Mouse (Mus musculus) lung, postnatal 0 days (tissue): Measurements from ENCODE around the gene Hs6st1.

Source experiments
- CTCF ChIP-seq: IDR thresholded peaks from 2 replicates; pipeline ENCODE4 v1.5.1; 2016; ENCODE audit warnings: antibody characterized with exemption, mild to moderate bottlenecking
- EP300 ChIP-seq: IDR thresholded peaks from 2 replicates; pipeline ENCODE4 v1.6.1; 2016; ENCODE audit warnings: antibody characterized with exemption, mild to moderate bottlenecking, control low read depth

GRCm38 (mm10) chr1:36148809-36149208 lies 80.6 kb downstream of the Hs6st1 start:
- no peak for TF ChIP-seq CTCF
- no peak for TF ChIP-seq EP300
